Mouse (Mus musculus): ENCODE measurements around the gene Gm20388.

Gene Gm20388

DNA sequence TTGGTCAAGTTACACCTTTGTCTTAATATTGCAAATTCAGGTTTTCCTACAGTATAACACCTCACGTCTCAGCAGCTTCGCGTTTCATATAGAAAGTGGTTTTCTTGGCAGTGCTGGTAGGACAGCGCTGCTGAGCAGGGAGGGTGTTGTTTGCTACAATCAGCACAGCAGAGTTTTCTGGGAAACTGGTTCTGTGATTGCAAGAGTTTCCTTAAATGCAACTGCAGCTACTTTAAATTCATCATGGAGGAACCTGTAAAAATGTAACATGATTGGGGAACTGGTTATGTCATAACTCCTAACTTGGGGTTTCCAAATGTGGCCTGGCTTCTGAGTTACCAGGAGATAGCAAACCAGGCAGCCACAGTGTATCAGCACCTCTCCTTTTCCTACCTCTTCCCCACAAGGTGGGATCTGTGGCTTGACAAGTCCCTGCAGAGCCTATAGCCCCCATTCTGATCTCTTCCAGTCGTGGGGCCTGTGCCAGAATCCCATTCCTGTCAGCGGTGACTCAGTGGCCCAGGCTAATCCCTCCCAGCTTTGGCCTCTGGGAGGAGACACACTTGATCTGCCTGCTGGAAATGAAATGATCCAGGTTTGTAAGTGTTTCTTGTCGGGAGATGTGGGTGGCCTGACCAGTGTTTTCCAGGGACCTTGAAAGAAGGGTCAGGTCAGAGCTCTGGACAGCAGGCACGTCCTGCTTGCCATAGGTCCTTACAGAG, 2109.6 kb downstream of the Gm20388 start:
- no peak for DNase-seq (ENCODE audit: low spot score in 2 of 2)

- no peak for DNase-seq (ENCODE audit: low spot score in 2 of 2)
Observed at GRCm38 (mm10) chr8:122021725-122022124, 2111.1 kb downstream of the Gm20388 start.

- DNase-seq (ENCODE audit: low spot score in 2 of 2), result no peak
Observed at GRCm38 (mm10) chr8:122022274-122022673, 2111.6 kb downstream of the Gm20388 start.

DNA sequence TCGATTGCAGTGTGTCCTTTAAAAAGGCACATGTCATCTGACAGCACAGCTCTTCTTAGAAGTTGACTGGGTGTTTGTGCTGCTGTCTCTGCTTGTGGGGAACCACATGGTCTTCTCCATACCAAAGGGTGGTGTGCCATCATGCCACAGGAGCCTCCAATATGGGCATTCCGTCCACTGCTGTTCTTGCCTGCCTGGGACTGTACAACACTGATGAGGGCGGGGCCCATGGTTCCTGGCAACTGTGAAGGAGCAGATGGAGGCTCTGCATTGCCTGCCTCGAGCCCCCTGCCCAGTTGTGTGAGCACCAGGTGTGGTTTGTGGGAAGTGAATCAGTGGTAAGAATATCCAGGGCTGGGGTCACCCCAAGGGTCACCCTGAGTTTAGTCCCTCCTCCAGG, 2112.1 kb downstream of the Gm20388 start:
- DNase-seq (ENCODE audit: low spot score in 2 of 2), result no peak

DNA sequence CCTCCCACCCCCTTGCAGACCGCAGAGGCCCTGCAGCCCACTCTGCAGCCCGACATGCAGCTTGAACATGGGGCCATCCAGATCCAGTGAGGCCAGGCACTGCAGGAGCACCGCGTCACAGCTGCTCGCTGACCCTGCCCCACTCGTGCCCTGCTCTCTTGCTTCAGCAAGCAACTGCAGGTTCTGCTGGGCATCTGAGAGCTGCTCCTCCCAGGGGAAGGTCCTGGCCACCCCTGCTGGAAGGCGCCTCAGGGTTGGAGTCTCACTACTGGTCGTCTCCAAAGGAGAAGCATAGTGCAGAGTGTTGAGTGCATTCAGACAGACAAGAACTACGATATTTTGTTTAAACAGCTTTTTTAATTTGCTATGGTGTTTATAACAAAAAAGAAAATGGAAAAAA, 2114.9 kb downstream of the Gm20388 start:
- DNase-seq (ENCODE audit: low spot score in 2 of 2), result no peak

DNA sequence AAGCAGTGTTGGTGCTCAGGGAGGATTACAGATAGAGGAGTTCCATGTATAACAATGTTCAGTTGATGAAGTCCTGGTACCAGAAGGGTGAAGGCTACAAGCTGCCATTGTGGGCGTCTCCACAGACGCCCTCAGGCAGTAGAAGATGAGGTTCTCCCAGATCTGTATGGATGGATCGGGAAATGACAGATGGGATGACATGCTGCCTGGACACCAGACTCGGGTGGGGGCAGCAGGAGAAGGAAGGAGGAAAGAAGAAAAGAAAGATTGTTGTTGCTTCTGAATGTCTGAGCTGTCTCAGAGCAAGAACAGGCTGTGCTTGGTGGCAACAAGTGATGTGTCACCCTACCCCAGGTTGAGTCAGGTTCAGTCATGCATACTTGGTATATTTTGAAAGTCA, 2117.5 kb downstream of the Gm20388 start:
- no peak for DNase-seq (ENCODE audit: low spot score in 2 of 2)

DNA sequence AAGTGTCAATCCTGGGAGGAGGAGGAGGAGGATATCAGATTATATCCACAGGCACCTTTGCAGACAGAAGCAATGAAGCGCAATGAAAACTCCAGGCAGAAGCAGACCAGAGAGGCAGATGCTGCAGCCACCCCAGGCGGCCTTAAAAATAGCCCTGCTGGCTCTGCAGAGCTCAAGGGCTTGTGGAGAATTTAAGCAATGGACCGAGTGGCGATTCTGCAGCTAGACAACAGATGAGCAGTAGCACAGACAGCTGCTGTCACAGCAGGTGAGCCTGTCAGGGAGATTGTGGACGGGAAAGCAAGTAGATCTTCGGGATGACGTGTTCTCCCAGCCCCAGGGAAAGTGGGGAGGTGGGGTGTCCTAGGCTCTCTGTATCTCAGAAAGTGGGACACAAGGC, 2120.3 kb downstream of the Gm20388 start:
- DNase-seq (ENCODE audit: low spot score in 2 of 2), result no peak

- no peak for DNase-seq (ENCODE audit: low spot score in 2 of 2)
Observed at GRCm38 (mm10) chr8:122032741-122033140, 2122.1 kb downstream of the Gm20388 start.

GRCm38 (mm10) chr8:122035543-122035942, 2124.9 kb downstream of the Gm20388 start:
- DNase-seq (ENCODE audit: low spot score in 2 of 2), result no peak

DNA sequence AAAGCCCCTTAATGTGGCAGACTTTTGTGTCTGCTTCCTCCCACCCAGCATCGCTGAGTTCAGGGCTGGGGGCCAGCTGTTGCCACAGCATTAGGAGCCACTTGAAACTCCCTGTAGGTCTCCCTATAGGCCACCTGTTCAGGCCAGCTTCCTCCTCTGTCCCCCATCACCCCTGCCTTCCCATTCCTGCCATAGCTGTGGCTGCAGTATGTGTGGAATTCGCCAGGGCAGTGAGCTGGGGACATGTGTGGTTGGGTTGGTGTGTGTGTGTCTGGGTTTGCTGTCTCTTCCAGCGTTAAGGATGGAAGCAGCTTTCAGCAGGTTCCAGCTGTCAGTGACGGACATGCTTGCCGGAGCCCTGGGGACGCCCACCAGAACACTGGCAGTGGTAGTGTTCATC, 2125.7 kb downstream of the Gm20388 start:
- DNase-seq (ENCODE audit: low spot score in 2 of 2), result no peak

DNA sequence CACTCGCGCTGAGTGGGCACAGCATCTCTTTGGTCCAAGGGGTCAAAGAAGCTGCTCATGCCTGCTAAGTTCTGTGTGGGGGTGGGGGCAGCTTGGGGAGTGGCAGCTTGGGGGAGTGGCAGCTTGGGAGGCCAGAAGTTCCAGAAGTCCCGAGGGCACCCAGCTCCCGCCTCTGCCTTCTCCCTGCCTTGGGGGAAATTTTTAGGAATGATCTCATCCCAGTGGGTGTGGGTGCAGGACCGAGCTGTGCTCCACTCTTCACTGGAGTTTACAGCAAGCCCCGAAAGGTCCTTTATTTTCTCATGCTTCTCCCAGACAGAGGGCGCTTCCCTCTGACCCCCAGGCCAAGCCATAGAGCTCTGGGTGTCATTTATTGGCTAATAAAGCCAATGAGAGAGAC, 2126.6 kb downstream of the Gm20388 start:
- no peak for DNase-seq (ENCODE audit: low spot score in 2 of 2)

DNA sequence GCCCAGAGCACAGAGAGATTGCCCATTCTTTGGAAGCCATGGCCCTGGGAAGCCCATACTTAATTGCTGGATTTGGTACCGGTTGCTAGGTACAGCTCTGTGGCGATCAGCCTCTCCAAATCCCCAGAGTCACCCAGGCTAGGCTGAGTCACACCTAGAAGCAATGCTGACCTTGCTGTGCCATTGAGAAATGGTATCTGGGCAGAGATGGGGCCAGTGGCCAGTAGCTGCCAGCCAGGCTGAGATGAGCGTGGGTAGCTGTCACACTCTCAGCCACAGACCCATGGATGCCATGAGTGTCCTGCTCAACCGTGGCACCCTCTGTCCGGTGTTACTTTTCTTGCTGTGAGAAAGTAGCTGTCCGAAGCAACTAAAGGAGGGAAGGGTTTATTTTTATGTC, 2127.4 kb downstream of the Gm20388 start:
- no peak for DNase-seq (ENCODE audit: low spot score in 2 of 2)

DNA sequence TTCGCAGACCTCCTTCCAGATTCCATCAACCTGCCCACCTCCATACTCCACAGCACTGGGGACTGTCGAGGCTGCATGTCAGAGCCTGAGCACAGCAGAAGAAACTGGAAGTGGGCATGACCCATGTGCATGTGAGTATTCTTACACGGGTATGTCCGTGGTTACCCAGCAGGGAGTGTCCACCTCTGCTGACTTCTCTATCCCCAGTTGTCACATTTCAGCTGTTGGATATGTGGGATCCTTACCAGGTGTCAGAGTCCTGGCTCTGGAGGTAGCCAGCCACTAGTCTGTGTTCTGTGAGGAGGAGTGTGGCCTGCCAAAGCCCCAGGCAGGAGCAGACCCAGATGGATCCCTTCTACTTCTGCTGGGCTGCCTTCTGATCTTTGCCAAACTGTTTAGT, 2128.8 kb downstream of the Gm20388 start:
- no peak for DNase-seq (ENCODE audit: low spot score in 2 of 2)

GRCm38 (mm10) chr8:122047206-122047870, 2136.7 kb downstream of the Gm20388 start:
- no peak for DNase-seq (ENCODE audit: low spot score in 2 of 2)

GRCm38 (mm10) chr8:122049266-122049665, 2138.6 kb downstream of the Gm20388 start:
- DNase-seq (ENCODE audit: low spot score in 2 of 2), result no peak

DNA sequence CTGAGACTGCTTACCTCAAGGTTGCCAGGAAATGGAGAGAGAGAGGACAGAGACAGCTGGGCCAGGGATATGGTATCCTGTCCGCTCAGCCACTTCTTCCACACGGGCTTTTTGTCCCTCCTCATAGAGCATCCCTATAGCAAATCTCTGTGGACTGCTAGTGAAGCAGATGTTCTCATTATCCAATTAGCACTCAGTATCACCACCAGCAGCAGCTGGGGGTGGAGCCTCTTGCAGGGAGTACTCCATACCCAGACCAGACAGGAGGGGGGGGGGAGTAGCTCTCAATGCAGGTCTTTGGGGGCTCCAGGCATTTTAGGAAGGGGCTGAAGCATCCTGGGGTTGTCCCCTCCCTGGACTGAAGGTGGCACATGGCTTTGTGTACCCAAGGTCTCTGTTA, 2139.3 kb downstream of the Gm20388 start:
- DNase-seq (ENCODE audit: low spot score in 2 of 2), result no peak

- no peak for DNase-seq (ENCODE audit: low spot score in 2 of 2)
Observed at GRCm38 (mm10) chr8:122050620-122051019, 2140.0 kb downstream of the Gm20388 start.

- DNase-seq (ENCODE audit: low spot score in 2 of 2), result no peak
Observed at GRCm38 (mm10) chr8:122055321-122055720, 2144.7 kb downstream of the Gm20388 start.

GRCm38 (mm10) chr8:122056113-122056512, 2145.5 kb downstream of the Gm20388 start:
- no peak for DNase-seq (ENCODE audit: low spot score in 2 of 2)

DNA sequence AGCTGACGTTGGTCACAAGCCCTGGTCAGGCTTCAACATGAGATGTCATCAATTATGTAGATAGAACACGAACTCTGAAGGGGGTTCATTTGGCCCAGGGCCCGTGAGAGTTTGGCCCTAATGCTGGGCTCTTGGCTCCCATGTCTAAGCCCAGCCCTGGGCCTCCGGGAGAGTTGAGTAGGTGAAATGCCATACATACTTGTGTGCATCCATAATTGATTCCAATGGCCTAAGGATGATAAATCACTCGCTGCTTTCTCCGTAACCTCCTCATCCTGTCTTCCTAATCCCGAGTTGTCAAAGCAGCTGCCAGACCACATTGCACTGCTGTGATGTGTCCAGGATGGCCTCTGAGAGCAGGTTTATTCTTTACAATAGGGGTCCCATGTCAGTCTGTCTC, 2146.2 kb downstream of the Gm20388 start:
- DNase-seq (ENCODE audit: low spot score in 2 of 2), result no peak

DNA sequence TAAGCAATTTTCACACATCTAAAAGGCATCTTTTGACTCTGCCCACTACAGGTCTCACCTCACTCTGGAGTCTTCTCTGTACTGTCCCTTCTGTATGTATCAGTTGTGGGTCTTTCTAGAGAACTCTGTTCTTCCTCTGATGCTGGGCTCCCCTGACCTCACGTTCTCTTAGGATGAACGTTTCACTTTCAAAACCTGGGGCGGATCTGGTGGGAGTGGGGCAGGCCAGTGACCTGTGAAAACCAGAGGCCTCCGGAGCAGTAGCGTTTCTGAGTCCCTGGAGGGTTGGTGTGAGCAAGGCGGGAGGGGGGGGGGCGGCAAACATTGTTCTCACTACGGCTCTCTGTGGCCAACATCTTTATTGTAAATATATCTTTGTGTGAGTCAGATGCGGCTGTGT, 2147.9 kb downstream of the Gm20388 start:
- no peak for DNase-seq (ENCODE audit: low spot score in 2 of 2)

DNA sequence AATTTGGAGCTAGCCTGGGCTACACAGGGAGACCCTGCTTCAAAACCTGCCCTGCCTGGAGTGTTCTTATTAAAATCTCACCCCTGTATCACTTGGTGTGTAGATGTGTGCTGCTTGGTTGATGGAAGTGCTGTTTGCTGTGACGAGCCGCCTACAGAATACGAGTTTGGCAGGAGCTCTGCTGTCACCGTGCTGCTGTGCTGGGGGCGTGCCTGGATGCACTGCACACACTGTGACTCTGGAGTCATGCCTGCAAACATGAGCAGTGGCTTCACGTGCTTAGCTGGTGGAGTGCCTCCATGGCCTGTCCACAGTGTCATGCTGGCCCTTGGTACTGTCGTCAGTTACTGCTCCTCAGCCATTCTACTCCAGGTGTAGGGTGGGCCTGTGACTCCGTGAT, 2148.3 kb downstream of the Gm20388 start:
- peak; percentile 37 to 56 for DNase-seq (ENCODE audit: low spot score in 2 of 2)

- no peak for DNase-seq (ENCODE audit: low spot score in 2 of 2)
Observed at GRCm38 (mm10) chr8:122062508-122063223, 2152.0 kb downstream of the Gm20388 start.

Data from left cerebral cortex, adult 9 months (tissue).